Mouse (Mus musculus): ENCODE measurements at regions not wholly inside any gene's neighbourhood (a gene's known extent, or its start where the extent isn't known, plus 50 kb on each side); places are given as distances from the start of the nearest gene placed in this dataset.

GRCm38 (mm10) chr14:67626181-67626580 lies 1617.2 kb upstream of the Gulo start:
- Histone ChIP-seq H3K27ac (replicated peaks) (no peak overlapping the region), H3K4me1 (no peaks in the 10 kb centered on the region), H3K27me3 (peaks cover 5% of the 10 kb centered on the region; the same call in 1 of the 2 replicates), H3K4me3 (replicated peaks) (no peak overlapping the region), H3K4me2 (replicated peaks) (no peak overlapping the region), H3K9me3 (replicated peaks) (no peaks in the 10 kb centered on the region), H3K36me3 (no peaks in the 10 kb centered on the region), H3K9ac (no peak overlapping the region)
- ATAC-seq (ENCODE audit: insufficient number of reproducible peaks, low FRiP score, low TSS enrichment, low read depth) = no peak
- 88% methylated on average over 8 of the region's 8 CpGs for WGBS

DNA sequence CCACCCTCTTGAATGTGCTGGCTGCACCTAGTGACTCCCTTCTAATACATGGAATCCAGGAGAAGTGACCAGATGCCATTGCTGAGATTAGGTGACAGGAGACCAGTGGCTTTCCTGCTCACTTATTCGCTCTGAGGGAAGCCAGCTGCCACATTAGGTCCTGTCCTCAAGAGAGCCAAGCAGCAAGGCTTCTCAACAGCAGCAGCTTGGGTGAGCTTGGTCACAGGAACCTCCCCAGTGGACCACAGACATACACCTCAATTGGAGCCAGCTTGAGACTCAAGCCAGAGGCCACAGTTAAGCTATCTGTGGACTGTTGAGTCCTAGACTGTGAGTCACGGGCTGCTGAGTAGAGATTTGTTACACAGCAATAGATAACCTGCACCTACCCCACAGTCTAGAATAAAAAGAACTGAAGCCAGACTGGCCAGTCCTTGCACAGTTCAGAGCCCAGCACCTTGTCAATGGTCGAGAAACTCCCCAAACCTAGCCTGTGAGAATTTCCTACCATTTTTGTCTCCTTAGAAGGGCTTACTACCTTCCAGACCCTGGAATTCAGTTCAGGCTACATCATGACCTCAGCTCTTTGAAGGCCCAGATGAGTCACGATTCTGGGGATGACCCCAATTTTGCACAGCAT lies 1615.0 kb upstream of the Gulo start:
- H3K4me1 ChIP-seq = no peaks in the 10 kb centered on the region
- peaks cover 12% of the 10 kb centered on the region; the same call in 1 of the 2 replicates for H3K27me3 ChIP-seq
- WGBS = 75% methylated on average over 4 of the region's 4 CpGs
- no peak overlapping the region for H3K27ac ChIP-seq (replicated peaks)
- H3K4me2 ChIP-seq (replicated peaks) = no peak overlapping the region
- ATAC-seq (ENCODE audit: insufficient number of reproducible peaks, low FRiP score, low TSS enrichment, low read depth) = no peak
- H3K36me3 ChIP-seq = no peaks in the 10 kb centered on the region
- H3K9ac ChIP-seq = no peak overlapping the region
- H3K4me3 ChIP-seq (replicated peaks) = no peak overlapping the region
- no peaks in the 10 kb centered on the region for H3K9me3 ChIP-seq (replicated peaks)

DNA sequence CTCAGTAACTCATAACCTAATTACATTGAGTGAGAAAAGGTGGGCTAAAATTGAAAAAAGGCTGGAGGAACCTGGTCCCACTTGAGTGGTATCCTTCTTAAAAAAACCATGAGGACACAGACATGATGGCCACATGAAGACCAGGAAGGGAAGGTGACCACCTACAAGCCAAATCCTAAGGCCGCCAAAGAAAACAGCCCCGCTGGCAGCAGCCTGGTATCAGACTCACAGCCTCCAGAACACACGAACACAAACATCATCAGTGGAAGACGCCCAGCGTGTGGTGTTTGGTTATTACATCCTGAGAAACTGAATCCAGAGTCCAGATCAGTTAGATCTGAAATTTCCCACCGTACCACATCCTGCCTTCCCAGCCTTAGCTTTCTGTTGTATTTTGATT lies 1613.9 kb upstream of the Gulo start:
- Histone ChIP-seq H3K4me2 (replicated peaks) (no peak overlapping the region), H3K9ac (no peak overlapping the region), H3K27ac (replicated peaks) (no peak overlapping the region), H3K9me3 (replicated peaks) (no peaks in the 10 kb centered on the region), H3K4me3 (replicated peaks) (no peak overlapping the region), H3K36me3 (no peaks in the 10 kb centered on the region), H3K4me1 (no peaks in the 10 kb centered on the region), H3K27me3 (peaks cover 12% of the 10 kb centered on the region)
- no peak for ATAC-seq (ENCODE audit: insufficient number of reproducible peaks, low FRiP score, low TSS enrichment, low read depth)
- 80% methylated on average over 6 of the region's 6 CpGs for WGBS

DNA sequence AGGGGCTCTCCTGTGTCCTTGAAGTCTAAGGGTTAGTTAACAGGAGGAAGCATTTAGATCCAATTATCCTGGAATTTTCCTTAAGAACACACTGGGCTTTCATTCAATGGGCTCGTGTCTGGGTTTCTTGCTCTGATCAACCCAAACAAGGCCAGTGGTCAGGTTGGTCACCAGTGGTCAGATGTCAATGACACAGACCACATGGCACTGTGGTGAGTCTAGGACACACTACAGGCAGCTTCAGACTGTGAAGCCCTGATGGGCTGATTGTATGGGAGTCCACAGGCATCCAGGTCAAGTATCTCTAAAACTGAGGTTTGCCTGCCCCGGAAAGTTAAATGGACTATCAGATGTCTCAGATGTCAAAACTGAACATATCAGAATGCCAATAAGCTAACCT lies 1612.5 kb upstream of the Gulo start:
- no peak overlapping the region for H3K4me3 ChIP-seq (replicated peaks)
- no peak for ATAC-seq (ENCODE audit: insufficient number of reproducible peaks, low FRiP score, low TSS enrichment, low read depth)
- H3K27ac ChIP-seq (replicated peaks) = no peak overlapping the region
- H3K36me3 ChIP-seq = no peaks in the 10 kb centered on the region
- no peak overlapping the region for H3K4me2 ChIP-seq (replicated peaks)
- H3K9me3 ChIP-seq (replicated peaks) = no peaks in the 10 kb centered on the region
- 22% methylated on average over 2 of the region's 2 CpGs for WGBS
- H3K27me3 ChIP-seq = peaks cover 12% of the 10 kb centered on the region
- no peak overlapping the region for H3K9ac ChIP-seq
- no peaks in the 10 kb centered on the region for H3K4me1 ChIP-seq

DNA sequence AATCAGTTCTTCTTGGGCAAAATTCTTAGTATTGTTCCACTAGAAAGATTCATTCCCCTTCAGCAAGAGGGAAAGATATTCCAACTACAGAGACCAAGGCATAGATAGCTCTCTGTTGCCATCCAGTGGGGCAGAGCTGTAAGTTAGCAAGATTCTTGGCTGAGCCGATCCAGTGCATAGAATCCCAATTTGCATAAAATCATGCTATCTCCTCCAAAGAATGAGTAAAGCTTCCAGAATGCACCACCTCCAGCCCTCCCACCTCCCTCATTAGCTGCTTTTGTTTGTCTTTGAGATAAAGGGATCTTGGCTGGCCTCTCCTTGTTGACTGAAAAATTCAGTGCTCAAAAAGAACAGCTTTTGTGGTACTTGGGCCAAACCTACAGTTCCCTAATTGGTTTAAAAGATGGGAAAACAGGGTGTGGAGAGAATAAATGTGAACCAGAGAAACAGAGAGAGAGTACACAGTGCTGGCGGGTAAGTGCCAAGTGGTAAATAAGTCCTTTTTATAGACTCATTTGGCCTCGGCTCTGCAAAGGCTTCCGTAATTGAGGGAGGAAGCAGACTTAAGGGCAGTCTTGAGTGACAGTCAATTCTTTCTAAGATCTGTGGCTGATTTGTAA lies 1612.0 kb upstream of the Gulo start:
- H3K4me3 ChIP-seq (replicated peaks) = no peak overlapping the region
- no peak overlapping the region for H3K4me2 ChIP-seq (replicated peaks)
- H3K4me1 ChIP-seq = no peaks in the 10 kb centered on the region
- ATAC-seq (ENCODE audit: insufficient number of reproducible peaks, low FRiP score, low TSS enrichment, low read depth) = peak; percentile 39; the same call in 1 of the 2 replicates
- WGBS = 15% methylated on average over 4 of the region's 4 CpGs
- no peak overlapping the region for H3K27ac ChIP-seq (replicated peaks)
- no peaks in the 10 kb centered on the region for H3K9me3 ChIP-seq (replicated peaks)
- H3K9ac ChIP-seq = no peak overlapping the region
- H3K27me3 ChIP-seq = peaks cover 12% of the 10 kb centered on the region
- H3K36me3 ChIP-seq = no peaks in the 10 kb centered on the region

- H3K9ac ChIP-seq = no peak overlapping the region
- no peaks in the 10 kb centered on the region for H3K36me3 ChIP-seq
- no peak overlapping the region for H3K4me2 ChIP-seq (replicated peaks)
- H3K27ac ChIP-seq (replicated peaks) = no peak overlapping the region
- no peak for ATAC-seq (ENCODE audit: insufficient number of reproducible peaks, low FRiP score, low TSS enrichment, low read depth)
- WGBS = 79% methylated on average over 4 of the region's 4 CpGs
- peaks cover 15% of the 10 kb centered on the region for H3K27me3 ChIP-seq
- no peak overlapping the region for H3K4me3 ChIP-seq (replicated peaks)
- H3K4me1 ChIP-seq = no peaks in the 10 kb centered on the region
- H3K9me3 ChIP-seq (replicated peaks) = no peaks in the 10 kb centered on the region
Measured at GRCm38 (mm10) chr14:67619571-67619970, 1610.6 kb upstream of the Gulo start.

DNA sequence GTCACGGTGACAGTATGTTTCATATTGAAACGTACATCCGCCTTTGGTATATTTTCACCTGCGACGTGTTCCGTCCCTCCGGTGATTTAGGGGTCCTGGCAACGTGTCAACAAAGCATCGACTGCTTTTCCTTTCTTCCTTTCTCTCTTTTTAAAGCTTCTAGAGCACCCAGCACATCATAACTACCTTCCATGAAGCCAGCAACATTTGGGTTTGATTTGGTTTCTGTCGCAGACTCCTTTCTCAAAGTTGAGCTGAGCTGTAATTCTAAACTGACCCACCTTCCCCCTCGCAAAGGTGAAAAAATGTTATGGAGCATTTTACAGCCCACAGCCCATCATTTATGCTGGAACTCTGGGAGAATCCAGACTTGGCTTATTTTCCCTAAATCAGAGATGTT lies 1605.4 kb upstream of the Gulo start:
- no peak overlapping the region for H3K4me2 ChIP-seq (replicated peaks)
- H3K4me1 ChIP-seq = peaks cover 23% of the 10 kb centered on the region
- no peaks in the 10 kb centered on the region for H3K9me3 ChIP-seq (replicated peaks)
- no peak overlapping the region for H3K4me3 ChIP-seq (replicated peaks)
- H3K36me3 ChIP-seq = no peaks in the 10 kb centered on the region
- WGBS = 34% methylated on average over 11 of the region's 11 CpGs
- H3K27me3 ChIP-seq = peaks cover 19% of the 10 kb centered on the region
- no peak overlapping the region for H3K9ac ChIP-seq
- H3K27ac ChIP-seq (replicated peaks) = no peak overlapping the region
- ATAC-seq (ENCODE audit: insufficient number of reproducible peaks, low FRiP score, low TSS enrichment, low read depth) = no peak

DNA sequence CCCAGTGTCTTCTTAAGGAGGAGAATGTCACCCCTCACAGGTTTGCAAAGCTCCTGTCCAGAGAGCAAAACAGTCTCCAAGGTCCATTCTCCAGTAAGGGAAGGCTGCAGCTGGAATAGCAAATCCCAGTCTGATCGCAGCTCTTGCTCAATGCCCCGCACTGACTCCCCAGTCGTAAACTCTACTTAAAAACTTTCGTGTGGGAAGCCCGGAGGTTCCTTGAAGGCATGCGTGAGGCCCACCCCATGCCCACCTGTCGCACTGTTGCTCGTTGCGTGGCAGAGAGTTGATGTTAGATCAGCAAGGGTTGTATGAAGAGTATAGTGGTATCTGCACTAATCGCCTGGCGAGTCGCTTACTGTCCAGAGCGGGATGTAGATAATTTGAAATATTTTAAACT lies 1604.7 kb upstream of the Gulo start:
- no peak for ATAC-seq (ENCODE audit: insufficient number of reproducible peaks, low FRiP score, low TSS enrichment, low read depth)
- Histone ChIP-seq H3K9ac (no peak overlapping the region), H3K27me3 (peaks cover 17% of the 10 kb centered on the region), H3K4me3 (replicated peaks) (peak overlapping the region; percentile 31; the same call in 1 of the 2 replicates), H3K4me2 (replicated peaks) (peak overlapping the region; percentile 51), H3K27ac (replicated peaks) (peak overlapping the region; percentile 51; the same call in 1 of the 2 replicates), H3K36me3 (no peaks in the 10 kb centered on the region), H3K4me1 (peaks cover 23% of the 10 kb centered on the region), H3K9me3 (replicated peaks) (no peaks in the 10 kb centered on the region)
- 55% methylated on average over 13 of the region's 13 CpGs for WGBS

DNA sequence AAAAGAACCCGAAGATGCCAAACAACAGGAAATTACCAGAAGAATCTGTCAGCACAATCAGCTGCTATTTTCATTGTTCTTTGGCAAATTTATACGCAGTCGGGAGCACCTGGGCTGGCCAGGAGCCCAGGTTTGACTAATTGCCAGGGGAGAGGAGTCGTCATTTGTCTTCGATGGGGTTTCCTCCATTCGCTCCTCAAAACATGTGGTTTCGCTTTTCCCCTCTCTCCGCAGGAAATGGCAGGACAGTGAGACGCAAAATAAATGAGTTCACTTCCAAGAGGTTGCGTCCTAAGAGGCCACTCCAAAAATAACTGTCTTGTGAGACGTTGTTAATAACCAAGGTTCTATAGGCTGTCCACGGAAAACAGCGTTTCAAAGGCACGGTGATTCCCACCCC lies 1604.2 kb upstream of the Gulo start:
- Histone ChIP-seq H3K9me3 (replicated peaks) (no peaks in the 10 kb centered on the region), H3K27ac (replicated peaks) (peak overlapping the region; percentile 51; the same call in 1 of the 2 replicates), H3K4me1 (peaks cover 23% of the 10 kb centered on the region), H3K27me3 (peaks cover 17% of the 10 kb centered on the region), H3K36me3 (no peaks in the 10 kb centered on the region), H3K9ac (no peak overlapping the region), H3K4me2 (replicated peaks) (peak overlapping the region; percentile 51), H3K4me3 (replicated peaks) (peak overlapping the region; percentile 31)
- WGBS = 11% methylated on average over 14 of the region's 14 CpGs
- no peak for ATAC-seq (ENCODE audit: insufficient number of reproducible peaks, low FRiP score, low TSS enrichment, low read depth)

DNA sequence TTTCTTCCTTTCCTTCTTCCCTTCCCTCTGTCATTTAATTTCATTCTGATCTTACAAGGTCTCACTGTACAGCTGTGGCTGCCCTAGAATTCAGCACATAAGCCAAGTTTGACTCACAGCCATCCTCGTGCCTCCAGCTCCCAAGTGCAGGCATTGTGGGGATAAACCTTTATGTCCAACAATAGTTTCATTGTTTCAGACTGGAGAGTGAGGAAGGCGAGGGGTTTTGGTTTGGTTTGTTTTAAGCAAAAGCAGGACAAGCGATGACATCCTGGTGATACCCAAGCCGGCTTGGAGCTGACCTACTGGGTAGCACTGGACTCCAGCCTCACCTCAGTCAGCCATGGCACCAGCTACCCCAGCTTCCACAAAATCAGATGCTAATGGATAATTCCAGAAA lies 1603.5 kb upstream of the Gulo start:
- ATAC-seq (ENCODE audit: insufficient number of reproducible peaks, low FRiP score, low TSS enrichment, low read depth) = no peak
- 25% methylated on average over 4 of the region's 4 CpGs for WGBS
- Histone ChIP-seq H3K4me1 (peaks cover 23% of the 10 kb centered on the region), H3K9ac (no peak overlapping the region), H3K4me3 (replicated peaks) (no peak overlapping the region), H3K27ac (replicated peaks) (peak overlapping the region; percentile 60), H3K36me3 (no peaks in the 10 kb centered on the region), H3K4me2 (replicated peaks) (peak overlapping the region; percentile 12; the same call in 1 of the 2 replicates), H3K27me3 (peaks cover 17% of the 10 kb centered on the region), H3K9me3 (replicated peaks) (no peaks in the 10 kb centered on the region)

- H3K4me2 ChIP-seq (replicated peaks) = peak overlapping the region; percentile 40
- no peaks in the 10 kb centered on the region for H3K36me3 ChIP-seq
- peaks cover 17% of the 10 kb centered on the region for H3K4me1 ChIP-seq
- peaks cover 20% of the 10 kb centered on the region for H3K27me3 ChIP-seq
- no peaks in the 10 kb centered on the region for H3K9me3 ChIP-seq (replicated peaks)
- H3K27ac ChIP-seq (replicated peaks) = no peak overlapping the region
- H3K9ac ChIP-seq = no peak overlapping the region
- WGBS = 29% methylated on average over 20 of the region's 20 CpGs
- no peak for ATAC-seq (ENCODE audit: insufficient number of reproducible peaks, low FRiP score, low TSS enrichment, low read depth)
- peak overlapping the region; percentile 11 for H3K4me3 ChIP-seq (replicated peaks)
Measured at GRCm38 (mm10) chr14:67608262-67608661, 1599.3 kb upstream of the Gulo start.

DNA sequence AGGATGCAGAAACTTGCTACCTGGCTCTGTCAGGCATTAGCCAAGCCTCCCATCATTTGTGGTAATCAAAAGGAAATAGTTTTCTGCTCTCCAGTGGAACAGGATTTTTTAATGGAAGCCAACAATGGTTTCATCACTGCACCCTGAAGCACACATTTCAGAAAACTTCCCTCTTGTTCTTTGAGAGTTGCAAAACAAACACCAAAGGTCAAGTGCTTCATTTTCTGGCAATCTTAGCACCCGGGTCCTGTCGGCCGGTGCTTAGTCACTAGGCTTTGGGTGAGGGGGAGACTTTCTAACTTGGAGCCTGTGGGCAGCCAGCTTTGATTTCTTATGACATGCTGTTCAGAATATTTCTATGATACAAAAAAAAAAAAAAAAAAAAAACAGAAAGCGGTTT lies 1594.0 kb upstream of the Gulo start:
- H3K9me3 ChIP-seq (replicated peaks) = no peaks in the 10 kb centered on the region
- H3K27me3 ChIP-seq = peaks cover 11% of the 10 kb centered on the region
- H3K9ac ChIP-seq = no peak overlapping the region
- no peak overlapping the region for H3K4me2 ChIP-seq (replicated peaks)
- no peak for ATAC-seq (ENCODE audit: insufficient number of reproducible peaks, low FRiP score, low TSS enrichment, low read depth)
- 80% methylated on average over 4 of the region's 4 CpGs for WGBS
- no peaks in the 10 kb centered on the region for H3K36me3 ChIP-seq
- H3K4me3 ChIP-seq (replicated peaks) = no peak overlapping the region
- no peaks in the 10 kb centered on the region for H3K4me1 ChIP-seq
- H3K27ac ChIP-seq (replicated peaks) = no peak overlapping the region
